Mouse (Mus musculus) erythroblast, embryonic 14.5 days (primary cell): ENCODE data around the gene Glra1. TPM values are rescaled to one million over a fixed set of nuclear protein-coding genes. Genes with fewer than 3 reads are reported as not detected.

Experiments used
- H3K27me3 ChIP-seq: 2 replicates; pipeline ENCODE4 v1.6.1; 2012; ENCODE audit warnings: inconsistent platforms; ENCODE audit not compliant: control insufficient read depth
- H3K36me3 ChIP-seq: 2 replicates; pipeline ENCODE4 v1.6.1; 2012; ENCODE audit warnings: mild to moderate bottlenecking, inconsistent platforms; ENCODE audit not compliant: control insufficient read depth
- H3K4me1 ChIP-seq: 2 replicates; pipeline ENCODE4 v1.6.1; 2012; ENCODE audit warnings: inconsistent platforms; ENCODE audit not compliant: control insufficient read depth
- H3K4me3 ChIP-seq: replicated peaks from 2 replicates; pipeline ENCODE3; 2012; ENCODE audit warnings: moderate library complexity, mild to moderate bottlenecking, inconsistent platforms
- H3K9me3 ChIP-seq: 2 replicates; pipeline ENCODE4 v1.6.1; 2012; ENCODE audit warnings: low read length, inconsistent platforms, mixed read lengths; ENCODE audit not compliant: control insufficient read depth
- GATA1 ChIP-seq: IDR thresholded peaks from 2 replicates; pipeline ENCODE4 v1.6.1; 2012; ENCODE audit warnings: low read length, inconsistent platforms, mixed read lengths
- TAL1 ChIP-seq: IDR thresholded peaks from 3 replicates; pipeline ENCODE4 v1.6.1; 2012; ENCODE audit warnings: low read length, inconsistent platforms, mixed read lengths
- polyA plus RNA-seq: library from polyadenylated mRNA; stranded (reverse); fragments of >175 nt; gene quantifications from 2 replicates; pipeline ENCODE4 v1.2.3, GENCODE M21; 2012

Gene Glra1
- polyA plus RNA-seq, 1 experiment = not detected

DNA sequence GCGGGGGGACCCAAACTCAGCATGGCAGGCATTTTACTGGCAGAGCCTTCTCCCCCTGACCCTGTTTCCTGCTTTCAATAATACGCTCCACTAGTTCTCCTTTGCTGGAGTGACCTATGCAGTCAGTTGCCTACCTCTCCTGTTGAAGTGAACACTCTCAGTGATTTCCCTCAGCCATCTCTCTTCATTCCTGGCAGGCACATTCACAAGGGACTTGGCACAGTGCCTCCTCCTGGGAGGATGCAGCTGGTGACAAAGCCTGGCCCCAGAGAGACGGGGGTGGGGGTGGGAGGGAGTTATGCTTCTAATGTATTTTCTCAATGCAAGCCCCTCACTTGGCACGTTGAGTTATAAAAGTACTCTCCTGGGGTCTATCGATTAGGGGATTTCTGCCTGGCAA, 74.6 kb downstream of the Glra1 start:
- no peak overlapping the region for H3K4me3 ChIP-seq
- no peaks in the 10 kb centered on the region for H3K9me3 ChIP-seq
- H3K36me3 ChIP-seq = no peaks in the 10 kb centered on the region
- H3K4me1 ChIP-seq = no peaks in the 10 kb centered on the region
- no peaks in the 10 kb centered on the region for H3K27me3 ChIP-seq
- no peak for TF ChIP-seq GATA1
- no peak for TF ChIP-seq TAL1

DNA sequence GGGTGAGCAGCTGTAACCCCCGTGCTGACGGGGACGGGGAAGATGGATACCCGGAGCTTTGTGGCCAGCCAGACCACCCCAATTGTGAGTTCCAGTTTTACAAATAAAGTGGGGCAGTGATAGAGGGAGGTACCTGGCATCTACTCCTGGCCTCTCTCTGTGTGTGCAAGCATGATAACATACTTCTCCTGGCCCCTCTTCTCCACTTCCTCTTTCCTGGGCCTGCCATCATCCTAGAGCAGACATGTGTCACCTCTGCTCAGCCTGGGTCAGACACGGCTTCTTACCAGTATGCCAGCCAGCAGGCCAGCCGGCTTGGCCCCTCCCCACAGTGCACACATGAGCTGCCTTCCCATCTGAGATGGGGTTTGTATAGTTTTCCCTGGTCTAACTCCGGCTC, 77.3 kb downstream of the Glra1 start:
- no peaks in the 10 kb centered on the region for H3K9me3 ChIP-seq
- H3K27me3 ChIP-seq = no peaks in the 10 kb centered on the region
- TF ChIP-seq TAL1 = no peak
- no peaks in the 10 kb centered on the region for H3K36me3 ChIP-seq
- H3K4me1 ChIP-seq = no peaks in the 10 kb centered on the region
- H3K4me3 ChIP-seq = no peak overlapping the region

DNA sequence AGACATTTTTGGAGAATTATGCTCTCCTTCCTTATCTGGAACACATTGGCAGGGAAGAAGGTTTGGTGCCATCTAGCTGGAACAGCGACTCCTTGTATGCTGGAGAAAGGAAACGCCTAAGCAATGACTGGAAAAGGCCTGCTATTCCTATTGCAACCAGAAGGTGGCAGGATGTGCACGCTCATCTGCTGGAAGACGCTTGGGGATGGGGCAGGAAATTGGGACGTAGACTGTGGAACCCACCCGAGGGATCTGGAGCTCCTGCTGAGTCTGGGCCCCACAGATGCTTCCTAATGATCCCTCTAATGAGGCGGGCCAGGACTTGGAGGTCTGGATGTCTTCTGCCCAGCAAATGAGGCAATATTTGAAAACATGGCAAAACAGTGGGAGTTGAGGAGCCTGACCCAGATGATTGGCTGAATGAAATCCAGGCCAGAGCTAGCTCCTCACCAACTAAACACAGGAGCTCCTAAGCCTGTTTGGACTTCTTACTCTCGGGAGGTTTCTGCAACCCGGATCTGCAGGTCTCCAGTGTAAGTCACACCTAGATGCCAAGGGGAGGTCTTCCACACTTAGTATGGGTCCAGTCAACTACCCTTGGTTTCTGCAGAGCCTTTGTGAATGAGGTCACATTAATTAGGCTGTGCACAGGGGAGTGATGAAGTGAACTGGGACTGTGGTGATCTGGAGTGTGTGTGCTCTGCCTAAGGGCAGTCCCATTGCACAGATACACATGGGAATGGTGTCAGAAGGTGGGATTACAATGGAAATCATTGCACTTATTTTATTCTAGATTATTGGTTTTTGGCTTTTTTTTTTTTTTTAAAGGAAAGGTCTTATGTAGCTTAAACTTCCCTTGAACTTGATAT, 89.0 kb downstream of the Glra1 start:
- Histone ChIP-seq H3K4me1 (no peaks in the 10 kb centered on the region), H3K27me3 (no peaks in the 10 kb centered on the region), H3K4me3 (no peak overlapping the region), H3K36me3 (no peaks in the 10 kb centered on the region), H3K9me3 (no peaks in the 10 kb centered on the region)
- TF ChIP-seq TAL1 (no peak), GATA1 (no peak)

DNA sequence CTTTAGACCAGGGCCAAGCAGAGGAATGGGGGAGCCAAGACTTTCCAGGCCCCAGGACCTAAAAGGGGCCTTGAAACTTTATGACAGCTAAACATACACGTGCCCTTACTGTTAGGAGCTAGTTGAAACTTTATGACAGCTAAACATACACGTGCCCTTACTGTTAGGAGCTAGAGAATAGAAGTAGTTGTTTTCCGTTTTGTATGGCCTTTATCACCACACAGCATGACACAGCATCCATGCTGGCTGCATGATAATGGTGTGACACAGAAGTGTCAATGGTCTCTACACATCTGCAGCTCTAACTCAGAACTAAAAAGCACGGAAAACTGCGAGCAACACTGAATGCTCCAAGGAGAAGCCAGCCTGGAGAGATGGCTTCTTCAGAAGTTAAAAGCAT, 90.3 kb downstream of the Glra1 start:
- TF ChIP-seq TAL1 (no peak), GATA1 (no peak)
- Histone ChIP-seq H3K9me3 (no peaks in the 10 kb centered on the region), H3K4me1 (no peaks in the 10 kb centered on the region), H3K4me3 (no peak overlapping the region), H3K36me3 (no peaks in the 10 kb centered on the region), H3K27me3 (no peaks in the 10 kb centered on the region)

DNA sequence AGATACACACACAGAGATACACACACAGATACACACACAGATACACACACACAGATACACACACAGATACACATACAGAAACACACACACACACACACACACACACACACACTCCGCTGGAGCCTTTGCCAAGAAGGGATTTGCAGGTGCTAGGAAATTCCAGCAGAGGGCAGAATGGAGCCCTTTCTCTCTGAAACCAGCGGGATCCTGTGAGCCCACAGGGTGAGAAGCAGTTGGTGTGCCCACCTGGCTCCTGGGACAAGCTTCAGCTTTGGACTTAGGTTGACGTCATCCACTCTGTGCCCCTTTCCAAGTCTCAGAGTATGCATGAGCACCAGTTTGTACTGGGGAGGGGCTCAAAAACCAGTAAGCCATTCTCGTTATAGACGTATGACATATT, 96.6 kb downstream of the Glra1 start:
- Histone ChIP-seq H3K27me3 (no peaks in the 10 kb centered on the region), H3K4me3 (no peak overlapping the region), H3K4me1 (no peaks in the 10 kb centered on the region), H3K36me3 (no peaks in the 10 kb centered on the region), H3K9me3 (no peaks in the 10 kb centered on the region)
- no peak for TF ChIP-seq GATA1
- TF ChIP-seq TAL1 = no peak

DNA sequence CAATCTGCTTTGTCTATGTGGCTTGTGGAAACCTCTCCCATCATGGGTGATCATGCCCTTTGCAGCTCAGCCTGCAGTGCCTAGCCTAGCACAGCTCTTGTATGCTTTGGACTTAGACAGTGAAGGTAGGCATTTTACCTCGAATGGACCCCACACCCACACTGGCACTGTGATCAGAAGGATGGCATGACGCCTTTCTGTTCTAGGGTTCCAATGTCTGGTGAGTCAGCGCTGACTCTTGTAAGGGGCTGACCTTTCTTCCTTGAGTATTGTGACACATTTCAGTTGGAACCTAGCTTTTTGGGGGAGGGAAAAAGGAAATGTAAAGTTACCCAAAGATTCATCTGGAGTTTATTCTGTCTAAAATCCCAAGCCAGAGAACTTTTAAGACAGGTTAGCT, 102.5 kb downstream of the Glra1 start:
- no peaks in the 10 kb centered on the region for H3K9me3 ChIP-seq
- H3K4me1 ChIP-seq = no peaks in the 10 kb centered on the region
- no peaks in the 10 kb centered on the region for H3K27me3 ChIP-seq
- peaks cover 33% of the 10 kb centered on the region for H3K36me3 ChIP-seq
- H3K4me3 ChIP-seq = no peak overlapping the region
- TF ChIP-seq TAL1 (no peak), GATA1 (no peak)

- Histone ChIP-seq H3K9me3 (no peaks in the 10 kb centered on the region), H3K4me1 (no peaks in the 10 kb centered on the region), H3K27me3 (no peaks in the 10 kb centered on the region), H3K4me3 (no peak overlapping the region), H3K36me3 (peaks cover 57% of the 10 kb centered on the region)
- TF ChIP-seq GATA1 (no peak), TAL1 (no peak)
These were observed 105.1 kb downstream of the Glra1 start for GRCm38 (mm10) chr11:55502886-55503285.

- TF ChIP-seq TAL1 (no peak), GATA1 (no peak)
- Histone ChIP-seq H3K27me3 (no peaks in the 10 kb centered on the region), H3K36me3 (peaks cover 66% of the 10 kb centered on the region), H3K9me3 (no peaks in the 10 kb centered on the region), H3K4me1 (no peaks in the 10 kb centered on the region), H3K4me3 (no peak overlapping the region)
These were observed 106.0 kb downstream of the Glra1 start for GRCm38 (mm10) chr11:55501955-55502531.

- no peaks in the 10 kb centered on the region for H3K27me3 ChIP-seq
- no peak overlapping the region for H3K4me3 ChIP-seq
- TF ChIP-seq TAL1 = no peak
- no peaks in the 10 kb centered on the region for H3K4me1 ChIP-seq
- H3K36me3 ChIP-seq = peaks cover 98% of the 10 kb centered on the region
- H3K9me3 ChIP-seq = no peaks in the 10 kb centered on the region
These were observed 110.1 kb downstream of the Glra1 start for GRCm38 (mm10) chr11:55497885-55498284.
